ENCODE assay signal across 15 mouse cellular contexts in genomic region chr15:61656951-61657350, GRCm38 (mm10).
DNase-seq lines count a peak whose midpoint lies in the region; ATAC-seq lines count a peak whose summit lies in the region.
"Had no signal": no experiment of that assay in that cellular context is flagged by ENCODE, and none has a peak within 500 bp of the region (broad histone marks: within the 10 kb centered on the region; RNA-seq: fewer than 3 reads in every experiment).

No protein-coding gene starts in this region.

- no peak for ATAC-seq in megakaryocyte, adult 5-6 weeks (ENCODE audit: poor library complexity, severe bottlenecking)
- ATAC-seq: forebrain, embryonic 13.5 days; midbrain, embryonic 15.5 days had no signal

- DNase-seq in heart, postnatal 36 days, result peak; percentile 14 to 21
- DNase-seq in heart, adult 11 months, result no peak
- DNase-seq in lung, postnatal 14 days, result peak; percentile 10
- no peak for DNase-seq in lung, adult 18-20 months
- peak; percentile 66 for DNase-seq in adipocyte (ENCODE audit: low spot score)
- peak; percentile 16 for DNase-seq in gastrocnemius, postnatal 25 days
- DNase-seq: cerebellum, postnatal 36 days; kidney, adult 2 months; kidney, postnatal 25 days; layer of hippocampus, adult 9-11 months; lung, adult 2 months; thymus, postnatal 36 days had no signal

- intact Hi-C loops in heart, postnatal 36 days (cut with DNase I), result no loop called here

Comparison
In these comparisons a context has a peak if more than half of its experiments do, and no peak if none do; other contexts are left out.
1. DNase-seq: peak in heart, postnatal 36 days (2 of 2), lung, postnatal 14 days (single experiment), adipocyte (single experiment) and gastrocnemius, postnatal 25 days (single experiment); none in heart, adult 11 months (single experiment) and lung, adult 18-20 months (0 of 2).